Mouse (Mus musculus): Measurements from ENCODE around the gene Cnnm3.

- TF ChIP-seq CTCF (IDR thresholded peaks at IDR 0.05; ENCODE audit: borderline replicate concordance, extremely low read depth, insufficient read depth, insufficient read length) (no peak), POLR2A (IDR thresholded peaks at IDR 0.05; ENCODE audit: borderline replicate concordance, extremely low read depth, insufficient read depth, insufficient read length, poor library complexity, severe bottlenecking) (no peak)
Observed at GRCm38 (mm10) chr1:36518259-36518658, 6.6 kb downstream of the Cnnm3 start.

All from brain, embryonic 14.5 days (tissue).